Mouse (Mus musculus) mature B cell (primary cell): ENCODE results near the gene Smo.

Experiments used
- in situ Hi-C: fragments of 300-500 bp; cut with MboI; formaldehyde crosslinking; loops from 2 replicates; pipeline ENCODE4 v1.14.3; 2019

The Smo gene

DNA sequence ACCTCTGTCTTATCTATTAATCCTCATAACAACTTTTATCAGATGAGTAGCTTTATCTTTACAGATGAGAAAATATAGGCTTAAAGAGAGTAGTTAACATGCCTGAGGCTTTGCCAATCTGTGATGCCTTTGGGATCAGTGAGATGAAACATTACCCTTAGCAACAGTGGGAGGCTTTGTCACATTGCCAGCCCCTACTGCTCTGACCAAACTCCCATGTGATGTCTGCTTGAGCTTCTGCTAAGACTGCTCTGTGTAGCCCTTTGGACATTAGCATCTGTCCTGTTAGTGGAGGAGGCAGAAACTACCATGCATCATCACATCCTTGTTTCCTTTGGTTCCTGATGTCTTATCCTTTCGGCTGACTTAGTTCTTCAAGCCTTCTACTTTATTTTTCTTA, 40.3 kb downstream of the Smo start:
- in situ Hi-C loops = no loop called here

GRCm38 (mm10) chr6:29776542-29777237, 41.4 kb downstream of the Smo start:
- in situ Hi-C loops = no loop called here

DNA sequence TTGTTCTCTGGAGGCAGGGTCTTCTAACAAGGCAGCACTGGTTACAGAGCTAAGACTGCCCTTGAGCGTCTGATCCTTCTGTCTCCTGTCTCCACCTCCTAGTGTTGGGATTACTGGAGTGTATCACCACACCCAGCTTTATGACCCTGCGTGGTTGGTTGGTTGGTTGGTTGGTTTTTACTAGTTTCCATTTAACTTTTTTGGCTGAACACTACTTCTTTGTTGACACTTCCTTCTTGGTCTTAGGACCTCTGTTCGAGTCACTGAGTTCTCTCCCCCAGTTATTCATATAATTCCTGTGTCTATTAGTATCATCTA, 41.9 kb downstream of the Smo start:
- in situ Hi-C loops = no loop called here

- in situ Hi-C loops = no loop called here
Measured at GRCm38 (mm10) chr6:29780082-29780481, 44.8 kb downstream of the Smo start.

- in situ Hi-C loops = no loop called here
Measured at GRCm38 (mm10) chr6:29780571-29780970, 45.3 kb downstream of the Smo start.

DNA sequence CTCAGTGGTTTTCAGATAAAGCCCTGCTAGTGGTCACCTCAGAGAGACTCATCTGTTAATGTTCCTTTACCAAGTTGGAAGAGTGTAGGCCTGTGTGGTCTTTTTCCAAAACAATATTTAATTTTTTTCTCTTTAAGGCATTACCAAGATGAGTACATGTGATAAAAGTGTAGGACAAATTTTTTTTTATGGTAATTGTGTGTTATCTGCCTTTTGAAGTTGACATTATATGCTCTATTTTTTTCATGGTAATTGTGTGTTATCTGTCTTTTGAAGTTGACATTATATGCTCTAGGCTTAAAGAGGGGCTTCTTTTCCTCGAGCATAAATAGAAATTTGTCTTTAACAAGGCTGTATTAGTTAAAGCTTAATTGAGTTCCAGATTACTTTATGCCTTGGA, 46.9 kb downstream of the Smo start:
- in situ Hi-C loops = no loop called here

GRCm38 (mm10) chr6:29783960-29784359, 48.7 kb downstream of the Smo start:
- in situ Hi-C loops = no loop called here

- in situ Hi-C loops = no loop called here
Measured at GRCm38 (mm10) chr6:29784413-29785021, 49.2 kb downstream of the Smo start.

- in situ Hi-C loops = no loop called here
Measured at GRCm38 (mm10) chr6:29785759-29786158, 50.5 kb downstream of the Smo start.

DNA sequence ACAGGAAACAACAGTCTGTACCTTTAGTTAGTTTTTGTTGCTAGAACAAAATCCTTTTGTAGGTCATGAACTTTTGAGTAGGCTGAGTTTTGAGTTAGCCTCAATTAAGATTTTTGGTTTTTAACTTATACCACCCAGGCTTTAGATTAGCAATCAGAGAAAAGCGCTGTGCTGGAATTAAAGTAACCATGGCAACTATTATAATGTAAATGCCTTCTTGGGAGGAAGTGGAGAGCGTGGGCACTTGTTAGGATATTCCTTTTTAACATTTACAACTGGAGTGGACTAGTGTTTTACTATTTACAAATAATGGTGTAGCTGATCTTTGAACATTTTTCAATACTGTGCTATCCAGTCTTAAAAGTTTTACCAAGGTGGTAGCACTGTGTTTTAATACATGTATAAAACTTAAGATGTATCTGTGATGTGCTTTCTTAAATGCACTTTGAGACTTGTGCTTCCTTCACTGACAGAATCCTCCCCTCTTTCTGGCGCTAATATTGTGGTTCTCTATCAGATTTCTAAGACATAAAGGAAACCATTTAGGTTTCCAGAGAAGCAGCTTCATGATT, 53.6 kb downstream of the Smo start:
- in situ Hi-C loops = no loop called here

DNA sequence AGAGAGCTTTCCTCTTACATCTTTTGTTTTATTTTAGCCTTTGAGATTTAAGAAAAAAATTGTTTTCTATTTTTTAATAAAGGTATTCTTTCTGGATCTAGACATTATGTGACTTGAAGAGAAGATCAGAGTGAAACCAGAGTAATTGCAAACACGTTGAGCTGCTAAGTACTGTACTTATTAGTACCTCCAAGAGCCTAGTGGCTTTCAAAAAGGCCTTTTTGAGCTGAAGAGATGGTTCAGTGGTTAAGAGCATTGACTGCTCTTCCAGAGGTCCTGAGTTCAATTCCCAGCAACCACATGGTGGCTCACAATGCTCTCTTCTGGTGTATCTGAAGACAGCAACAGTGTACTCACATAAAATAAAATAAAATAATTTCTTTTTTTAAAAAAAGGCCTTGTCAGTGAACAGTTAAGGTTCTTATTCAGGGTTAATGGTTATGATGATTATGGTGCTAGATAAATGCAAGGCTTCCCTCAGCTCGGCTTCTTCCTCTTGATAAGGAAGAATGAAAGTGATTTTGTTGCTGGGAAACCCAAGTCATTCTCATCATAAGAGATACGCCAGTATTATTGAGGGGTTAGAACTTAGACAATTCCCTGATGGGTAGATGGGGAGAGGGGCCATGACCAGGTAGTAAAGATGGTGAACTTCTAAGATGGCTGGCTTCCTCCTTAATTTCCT, 54.9 kb downstream of the Smo start:
- in situ Hi-C loops = no loop called here

DNA sequence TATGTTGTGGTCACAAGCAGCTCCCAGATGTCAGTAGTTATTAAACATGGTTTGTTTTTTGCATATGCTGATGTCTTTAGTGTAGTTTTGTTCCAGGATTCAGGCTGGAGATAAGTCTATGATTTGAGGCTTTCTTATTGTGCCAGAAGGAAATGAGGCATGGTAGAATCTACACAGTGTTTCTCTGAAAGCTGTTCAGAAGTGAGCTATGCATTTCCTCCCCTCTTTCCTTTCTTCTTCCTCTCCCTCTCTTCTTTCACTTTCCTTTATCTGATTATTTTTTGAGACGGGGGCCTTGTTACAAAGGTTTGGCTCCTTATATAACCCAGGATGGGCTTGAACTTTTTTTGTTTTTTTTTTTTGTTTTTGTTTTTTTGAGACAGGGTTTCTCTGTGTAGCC, 58.2 kb downstream of the Smo start:
- in situ Hi-C loops = no loop called here

DNA sequence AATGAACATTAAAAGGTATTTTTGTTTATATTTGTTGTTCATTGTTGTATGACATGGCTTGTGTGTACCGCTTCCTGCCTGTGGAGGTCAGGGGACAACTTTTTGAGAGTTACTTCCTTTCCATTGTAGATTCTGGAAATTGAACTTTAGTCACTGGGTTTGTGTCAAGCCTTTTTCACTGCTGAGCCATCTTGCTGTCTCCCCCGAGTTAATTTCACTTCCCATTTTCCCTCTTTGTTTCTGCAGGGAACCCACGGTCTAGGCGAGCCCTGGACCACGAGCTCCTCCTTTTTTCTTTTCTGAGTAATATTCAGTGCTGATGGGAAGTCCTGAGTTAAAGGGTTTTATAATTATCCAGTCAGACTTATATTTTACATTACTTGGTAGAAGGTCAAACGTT, 59.3 kb downstream of the Smo start:
- in situ Hi-C loops = no loop called here

GRCm38 (mm10) chr6:29802979-29803378, 67.7 kb downstream of the Smo start:
- in situ Hi-C loops = no loop called here

GRCm38 (mm10) chr6:29804006-29804405, 68.7 kb downstream of the Smo start:
- in situ Hi-C loops = no loop called here

DNA sequence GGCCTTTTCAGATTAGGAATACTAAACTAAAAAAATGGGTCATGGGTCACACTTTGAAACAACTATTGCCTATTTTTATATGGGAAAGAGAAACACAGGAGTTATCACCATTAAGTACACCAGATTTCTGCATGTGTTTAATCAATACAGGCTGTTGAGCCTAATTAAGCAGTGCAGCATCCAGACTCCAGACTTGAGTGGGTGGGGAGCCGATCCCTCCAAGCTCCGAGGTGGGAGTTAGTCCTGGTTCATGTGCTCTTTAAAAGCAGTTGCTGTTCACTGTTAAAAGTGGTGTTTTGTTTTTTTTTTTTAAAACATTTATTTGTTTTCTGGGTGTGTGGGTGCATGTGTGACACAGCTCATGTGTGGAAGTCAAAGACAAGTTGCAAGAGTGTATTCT, 70.1 kb downstream of the Smo start:
- in situ Hi-C loops = no loop called here
